Mouse (Mus musculus): ENCODE data around the gene Cfap77. TPM values are rescaled to one million over a fixed set of nuclear protein-coding genes. Genes with fewer than 3 reads are reported as not detected.
A peak's percentile ranks its signal among the peaks of the same experiment; 100 is the strongest.

The Cfap77 gene
- polyA plus RNA-seq, 1 experiment: 0.06 TPM

GRCm38 (mm10) chr2:28954595-28954994 is 100.3 kb downstream of the Cfap77 start:
- Histone ChIP-seq H3K27me3 (ENCODE audit: control insufficient read depth, insufficient read depth, insufficient read length) (no peaks in the 10 kb centered on the region), H3K79me2 (ENCODE audit: control insufficient read depth, insufficient read depth) (no peaks in the 10 kb centered on the region), H3K4me3 (no peak overlapping the region), H3K36me3 (ENCODE audit: control insufficient read depth, insufficient read depth) (no peaks in the 10 kb centered on the region), H3ac (ENCODE audit: control insufficient read depth, insufficient read length) (no peak overlapping the region), H3K4me2 (ENCODE audit: low read depth) (no peak overlapping the region)
- TF ChIP-seq MAX (IDR thresholded peaks at IDR 0.05; ENCODE audit: low read depth) (no peak), MYOD1 (IDR thresholded peaks at IDR 0.05; ENCODE audit: control insufficient read depth in 1 of 3, insufficient read length in 2 of 3, low read depth in 2 of 3) (peak in 1 of 3 experiments; percentile 3), TCF12 (IDR thresholded peaks at IDR 0.05; ENCODE audit: insufficient read depth, poor library complexity, severe bottlenecking) (no peak), CEBPB (IDR thresholded peaks at IDR 0.05; ENCODE audit: insufficient read depth, poor library complexity, severe bottlenecking) (no peak), POLR2A (IDR thresholded peaks at IDR 0.05; ENCODE audit: insufficient read length, low read depth) (no peak), REST (IDR thresholded peaks at IDR 0.05; ENCODE audit: insufficient read depth, insufficient read length) (no peak), E2F4 (IDR thresholded peaks at IDR 0.05; ENCODE audit: insufficient read depth) (no peak), USF1 (IDR thresholded peaks at IDR 0.05; ENCODE audit: low read depth) (no peak)

- Histone ChIP-seq H3ac (ENCODE audit: control insufficient read depth, insufficient read length) (no peak overlapping the region), H3K79me2 (ENCODE audit: control insufficient read depth, insufficient read depth) (no peaks in the 10 kb centered on the region), H3K4me2 (ENCODE audit: low read depth) (no peak overlapping the region), H3K36me3 (ENCODE audit: control insufficient read depth, insufficient read depth) (no peaks in the 10 kb centered on the region), H3K27me3 (ENCODE audit: control insufficient read depth, insufficient read depth, insufficient read length) (no peaks in the 10 kb centered on the region), H3K4me3 (no peak overlapping the region)
- TF ChIP-seq TCF12 (IDR thresholded peaks at IDR 0.05; ENCODE audit: insufficient read depth, poor library complexity, severe bottlenecking) (no peak), SRF (IDR thresholded peaks at IDR 0.05; ENCODE audit: control insufficient read depth, insufficient read length, low read depth) (no peak)
These were observed 101.9 kb downstream of the Cfap77 start for GRCm38 (mm10) chr2:28952981-28953380.

- no peaks in the 10 kb centered on the region for H3K27me3 ChIP-seq (ENCODE audit: control insufficient read depth, insufficient read depth, insufficient read length)
- H3K4me3 ChIP-seq: no peak overlapping the region
- TF ChIP-seq MAX (IDR thresholded peaks at IDR 0.05; ENCODE audit: low read depth) (no peak), MYOD1 (IDR thresholded peaks at IDR 0.05; ENCODE audit: control insufficient read depth in 1 of 3, insufficient read length in 2 of 3, low read depth in 2 of 3) (peak in 2 of 3 experiments; percentile 79 to 84), REST (IDR thresholded peaks at IDR 0.05; ENCODE audit: insufficient read depth, insufficient read length) (no peak), POLR2AphosphoS2 (IDR thresholded peaks at IDR 0.05; ENCODE audit: insufficient read length, low read depth) (no peak)
- H3K79me2 ChIP-seq (ENCODE audit: control insufficient read depth, insufficient read depth): no peaks in the 10 kb centered on the region
- no peaks in the 10 kb centered on the region for H3K36me3 ChIP-seq (ENCODE audit: control insufficient read depth, insufficient read depth)
- no peak overlapping the region for H3K4me2 ChIP-seq (ENCODE audit: low read depth)
- no peak overlapping the region for H3ac ChIP-seq (ENCODE audit: control insufficient read depth, insufficient read length)
These were observed 108.6 kb downstream of the Cfap77 start for GRCm38 (mm10) chr2:28946312-28946711.

GRCm38 (mm10) chr2:28945388-28945787 is 109.5 kb downstream of the Cfap77 start:
- no peaks in the 10 kb centered on the region for H3K27me3 ChIP-seq (ENCODE audit: control insufficient read depth, insufficient read depth, insufficient read length)
- TF ChIP-seq MAX (IDR thresholded peaks at IDR 0.05; ENCODE audit: low read depth): no peak
- no peak for TF ChIP-seq TCF3 (IDR thresholded peaks at IDR 0.05; ENCODE audit: insufficient read length, low read depth)
- TF ChIP-seq MYOD1 (IDR thresholded peaks at IDR 0.05; ENCODE audit: control insufficient read depth in 1 of 3, insufficient read length in 2 of 3, low read depth in 2 of 3): no peak
- TF ChIP-seq TCF12 (IDR thresholded peaks at IDR 0.05; ENCODE audit: insufficient read depth, poor library complexity, severe bottlenecking): no peak
- no peak for TF ChIP-seq CEBPB (IDR thresholded peaks at IDR 0.05; ENCODE audit: insufficient read depth, poor library complexity, severe bottlenecking)
- TF ChIP-seq E2F4 (IDR thresholded peaks at IDR 0.05; ENCODE audit: insufficient read depth): no peak
- no peak for TF ChIP-seq POLR2A (IDR thresholded peaks at IDR 0.05; ENCODE audit: insufficient read length, low read depth)
- TF ChIP-seq USF1 (IDR thresholded peaks at IDR 0.05; ENCODE audit: low read depth): no peak
- no peak for TF ChIP-seq REST (IDR thresholded peaks at IDR 0.05; ENCODE audit: insufficient read depth, insufficient read length)
- no peak for TF ChIP-seq POLR2AphosphoS2 (IDR thresholded peaks at IDR 0.05; ENCODE audit: insufficient read length, low read depth)
- no peak for TF ChIP-seq SRF (IDR thresholded peaks at IDR 0.05; ENCODE audit: control insufficient read depth, insufficient read length, low read depth)
- no peak for TF ChIP-seq MYOG (IDR thresholded peaks at IDR 0.05; ENCODE audit: control insufficient read depth in 1 of 3, insufficient read depth in 1 of 3, insufficient read length in 2 of 3, low read depth in 2 of 3)
- no peaks in the 10 kb centered on the region for H3K79me2 ChIP-seq (ENCODE audit: control insufficient read depth, insufficient read depth)
- H3K36me3 ChIP-seq (ENCODE audit: control insufficient read depth, insufficient read depth): no peaks in the 10 kb centered on the region
- H3K4me3 ChIP-seq: no peak overlapping the region
- no peak overlapping the region for H3ac ChIP-seq (ENCODE audit: control insufficient read depth, insufficient read length)
- H3K4me2 ChIP-seq (ENCODE audit: low read depth): no peak overlapping the region

- no peak overlapping the region for H3K4me2 ChIP-seq (ENCODE audit: low read depth)
- no peak overlapping the region for H3K4me3 ChIP-seq
- TF ChIP-seq E2F4 (IDR thresholded peaks at IDR 0.05; ENCODE audit: insufficient read depth) (no peak), POLR2A (IDR thresholded peaks at IDR 0.05; ENCODE audit: insufficient read length, low read depth) (no peak), SRF (IDR thresholded peaks at IDR 0.05; ENCODE audit: control insufficient read depth, insufficient read length, low read depth) (no peak), POLR2AphosphoS2 (IDR thresholded peaks at IDR 0.05; ENCODE audit: insufficient read length, low read depth) (no peak), TCF12 (IDR thresholded peaks at IDR 0.05; ENCODE audit: insufficient read depth, poor library complexity, severe bottlenecking) (no peak), REST (IDR thresholded peaks at IDR 0.05; ENCODE audit: insufficient read depth, insufficient read length) (no peak), USF1 (IDR thresholded peaks at IDR 0.05; ENCODE audit: low read depth) (no peak), MAX (IDR thresholded peaks at IDR 0.05; ENCODE audit: low read depth) (no peak), TCF3 (IDR thresholded peaks at IDR 0.05; ENCODE audit: insufficient read length, low read depth) (no peak), CEBPB (IDR thresholded peaks at IDR 0.05; ENCODE audit: insufficient read depth, poor library complexity, severe bottlenecking) (no peak), MYOD1 (IDR thresholded peaks at IDR 0.05; ENCODE audit: control insufficient read depth in 1 of 3, insufficient read length in 2 of 3, low read depth in 2 of 3) (no peak), MYOG (IDR thresholded peaks at IDR 0.05; ENCODE audit: control insufficient read depth in 1 of 3, insufficient read depth in 1 of 3, insufficient read length in 2 of 3, low read depth in 2 of 3) (no peak)
- no peaks in the 10 kb centered on the region for H3K79me2 ChIP-seq (ENCODE audit: control insufficient read depth, insufficient read depth)
- no peak overlapping the region for H3ac ChIP-seq (ENCODE audit: control insufficient read depth, insufficient read length)
- H3K27me3 ChIP-seq (ENCODE audit: control insufficient read depth, insufficient read depth, insufficient read length): no peaks in the 10 kb centered on the region
- H3K36me3 ChIP-seq (ENCODE audit: control insufficient read depth, insufficient read depth): no peaks in the 10 kb centered on the region
These were observed 111.0 kb downstream of the Cfap77 start for GRCm38 (mm10) chr2:28943666-28944516.
